Mouse (Mus musculus) heart, embryonic 12.5 days (tissue): Measurements from ENCODE around the gene Mpnd. TPM values are rescaled to one million over a fixed set of nuclear protein-coding genes. Genes with fewer than 3 reads are reported as not detected.
A peak's percentile ranks its signal among the peaks of the same experiment; 100 is the strongest.

ENCODE experiments used
- ATAC-seq: fragments of 200-750 bp; cut with Nextera tagmentation; 2 replicates; pipeline ENCODE4 v1.8.0; 2017; ENCODE audit warnings: moderate TSS enrichment, moderate library complexity; ENCODE audit not compliant: insufficient number of reproducible peaks, low FRiP score
- H3K27ac ChIP-seq: fragments of 300-500 bp; sonication (generic); 2 replicates; pipeline ENCODE4 v1.5.1; 2016; ENCODE audit warnings: mild to moderate bottlenecking, moderate library complexity; ENCODE audit not compliant: poor library complexity, severe bottlenecking
- H3K27me3 ChIP-seq: fragments of 300-500 bp; sonication (generic); replicated peaks from 2 replicates; pipeline ENCODE4 v1.6.1; 2016; ENCODE audit warnings: mild to moderate bottlenecking, moderate library complexity
- H3K36me3 ChIP-seq: fragments of 300-500 bp; sonication (generic); 2 replicates; pipeline ENCODE4 v1.6.1; 2016; ENCODE audit warnings: mild to moderate bottlenecking, moderate library complexity
- H3K4me1 ChIP-seq: fragments of 300-500 bp; sonication (generic); replicated peaks from 2 replicates; pipeline ENCODE4 v1.6.1; 2016; ENCODE audit warnings: mild to moderate bottlenecking
- H3K4me2 ChIP-seq: fragments of 300-500 bp; sonication (generic); 2 replicates; pipeline ENCODE4 v1.6.1; 2016; ENCODE audit warnings: mild to moderate bottlenecking, moderate library complexity
- H3K4me3 ChIP-seq: fragments of 300-500 bp; sonication (generic); 2 replicates; pipeline ENCODE4 v1.5.1; 2016; ENCODE audit warnings: mild to moderate bottlenecking
- H3K9ac ChIP-seq: fragments of 300-500 bp; sonication (generic); 2 replicates; pipeline ENCODE4 v1.6.1; 2016; ENCODE audit warnings: mild to moderate bottlenecking, moderate library complexity
- H3K9me3 ChIP-seq: fragments of 300-500 bp; sonication (generic); replicated peaks from 2 replicates; pipeline ENCODE4 v1.6.1; 2016; ENCODE audit warnings: mild to moderate bottlenecking, moderate library complexity
- WGBS: fragments of 180-500 bp; shearing (Covaris S2); methylation state at CpG from one replicate; pipeline ENCODE4 v1.1.7; 2016; 5-methylcytosine and 5-hydroxymethylcytosine counted together
- polyA plus RNA-seq: library from polyadenylated mRNA; unstranded; fragments of >200 nt; fragmentation: Nextera tagmentation; extraction: Ambion mirVana; gene quantifications from 2 replicates; pipeline ENCODE4 v1.2.1, GENCODE M21; 2016

Gene Mpnd
- polyA plus RNA-seq, 1 experiment from 2014 or later = 75.4 TPM

DNA sequence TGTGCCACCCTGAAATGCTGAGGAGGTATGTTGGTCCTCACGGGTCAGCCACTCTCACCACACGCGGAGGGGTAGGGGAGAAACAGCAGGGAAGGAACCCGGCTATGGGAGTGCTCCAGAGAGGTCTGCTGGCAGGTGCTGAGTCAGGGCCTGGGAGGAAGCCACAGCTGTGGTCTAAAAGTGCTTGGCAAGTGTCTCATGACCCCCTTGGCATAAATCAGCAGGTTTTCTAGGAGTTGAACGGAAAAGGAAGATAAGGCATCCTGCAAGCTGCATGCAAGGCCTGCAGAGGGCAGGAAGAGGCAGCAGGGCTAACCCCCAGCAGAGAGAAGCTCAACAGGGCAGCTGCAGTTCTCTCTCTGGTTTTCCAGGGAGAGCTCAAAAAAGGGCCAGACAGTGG lies 25.4 kb downstream of the Mpnd start:
- H3K4me2 ChIP-seq = no peak overlapping the region
- peak overlapping the region; percentile 20; the same call in 1 of the 2 replicates for H3K9ac ChIP-seq
- peaks cover 84% of the 10 kb centered on the region for H3K4me1 ChIP-seq
- no peaks in the 10 kb centered on the region for H3K9me3 ChIP-seq
- WGBS = 41% methylated on average over 5 of the region's 5 CpGs
- H3K27me3 ChIP-seq = no peaks in the 10 kb centered on the region
- no peak overlapping the region for H3K4me3 ChIP-seq
- H3K36me3 ChIP-seq = peaks cover 44% of the 10 kb centered on the region
- peak; percentile 34; the same call in 1 of the 2 replicates for ATAC-seq
- H3K27ac ChIP-seq = no peak overlapping the region

DNA sequence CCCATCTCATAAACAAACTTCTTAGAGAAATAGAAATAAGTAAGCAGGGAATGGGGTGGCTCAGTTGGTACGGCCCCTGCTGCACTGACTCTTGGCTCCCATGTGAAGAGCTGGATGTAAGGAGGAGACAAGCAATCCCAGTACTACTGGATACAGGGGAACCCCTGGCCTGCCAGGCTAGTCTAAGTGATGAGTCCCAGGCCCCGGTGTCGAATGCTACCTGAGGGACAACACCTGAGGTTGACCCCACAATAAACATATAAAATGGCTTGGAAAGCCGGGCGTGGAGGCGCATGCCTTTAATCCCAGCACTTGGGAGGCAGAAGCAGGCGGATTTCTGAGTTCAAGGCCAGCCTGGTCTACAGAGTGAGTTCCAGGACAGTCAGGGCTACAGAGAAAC lies 25.9 kb downstream of the Mpnd start:
- Histone ChIP-seq H3K36me3 (peaks cover 44% of the 10 kb centered on the region), H3K9ac (no peak overlapping the region), H3K9me3 (no peaks in the 10 kb centered on the region), H3K4me3 (no peak overlapping the region), H3K27ac (no peak overlapping the region), H3K4me1 (peaks cover 78% of the 10 kb centered on the region), H3K27me3 (no peaks in the 10 kb centered on the region), H3K4me2 (no peak overlapping the region)
- no peak for ATAC-seq
- 85% methylated on average over 7 of the region's 7 CpGs for WGBS

DNA sequence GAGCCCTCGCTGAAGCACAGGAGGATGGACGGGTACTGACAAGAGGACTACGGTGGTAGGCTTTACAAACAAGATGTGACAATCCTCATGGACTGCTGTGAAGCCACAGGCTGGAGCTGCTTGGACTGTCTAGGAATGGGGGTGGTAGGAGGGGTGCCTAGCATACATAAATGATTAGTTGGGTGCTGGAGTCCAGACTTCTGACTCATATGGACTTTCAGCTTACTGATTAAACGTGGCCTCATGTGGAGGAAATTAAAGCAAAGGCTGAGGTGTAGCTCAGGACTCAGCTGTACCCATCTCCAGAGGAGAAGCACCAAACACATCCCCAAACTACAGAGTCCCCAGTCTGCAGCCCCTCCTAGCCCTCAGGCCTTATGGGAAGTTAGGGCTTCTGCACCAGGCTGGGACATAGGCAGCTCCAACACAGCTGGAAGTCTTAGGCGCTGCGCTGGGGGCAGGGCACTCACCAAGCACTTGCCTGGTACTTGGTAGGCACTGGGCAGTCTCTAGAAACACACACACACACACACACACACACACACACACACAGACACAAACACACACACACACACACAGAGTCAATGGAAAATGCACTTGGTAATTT lies 26.7 kb downstream of the Mpnd start:
- Histone ChIP-seq H3K9ac (peak overlapping the region; percentile 26; the same call in 1 of the 2 replicates), H3K4me2 (no peak overlapping the region), H3K9me3 (no peaks in the 10 kb centered on the region), H3K36me3 (peaks cover 43% of the 10 kb centered on the region), H3K27ac (no peak overlapping the region), H3K4me1 (peaks cover 70% of the 10 kb centered on the region), H3K4me3 (no peak overlapping the region), H3K27me3 (no peaks in the 10 kb centered on the region)
- 73% methylated on average over 6 of the region's 6 CpGs for WGBS
- no peak for ATAC-seq

DNA sequence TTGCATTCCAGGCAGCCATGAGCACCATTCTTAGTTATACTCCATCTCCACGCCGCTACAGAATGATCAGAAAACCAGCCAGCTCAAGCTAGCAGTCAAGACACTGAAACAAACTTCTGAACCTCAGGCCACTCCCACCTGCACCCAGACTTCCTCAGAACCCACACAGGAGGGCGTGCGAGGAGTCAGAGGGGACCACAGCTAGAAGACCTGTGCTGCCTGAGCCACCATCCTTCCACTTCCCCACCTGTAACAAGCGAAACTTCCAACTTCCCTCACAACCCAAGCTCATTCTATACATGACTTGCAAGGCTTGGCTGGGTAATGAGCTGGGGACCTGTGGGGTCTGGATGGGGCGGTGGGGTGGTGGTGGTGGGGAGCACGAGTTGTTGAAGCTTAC lies 27.3 kb downstream of the Mpnd start:
- Histone ChIP-seq H3K27me3 (no peaks in the 10 kb centered on the region), H3K4me1 (peaks cover 64% of the 10 kb centered on the region), H3K4me3 (no peak overlapping the region), H3K36me3 (peaks cover 37% of the 10 kb centered on the region), H3K4me2 (no peak overlapping the region), H3K9ac (no peak overlapping the region), H3K27ac (no peak overlapping the region), H3K9me3 (no peaks in the 10 kb centered on the region)
- ATAC-seq = no peak
- 75% methylated on average over 7 of the region's 7 CpGs for WGBS

DNA sequence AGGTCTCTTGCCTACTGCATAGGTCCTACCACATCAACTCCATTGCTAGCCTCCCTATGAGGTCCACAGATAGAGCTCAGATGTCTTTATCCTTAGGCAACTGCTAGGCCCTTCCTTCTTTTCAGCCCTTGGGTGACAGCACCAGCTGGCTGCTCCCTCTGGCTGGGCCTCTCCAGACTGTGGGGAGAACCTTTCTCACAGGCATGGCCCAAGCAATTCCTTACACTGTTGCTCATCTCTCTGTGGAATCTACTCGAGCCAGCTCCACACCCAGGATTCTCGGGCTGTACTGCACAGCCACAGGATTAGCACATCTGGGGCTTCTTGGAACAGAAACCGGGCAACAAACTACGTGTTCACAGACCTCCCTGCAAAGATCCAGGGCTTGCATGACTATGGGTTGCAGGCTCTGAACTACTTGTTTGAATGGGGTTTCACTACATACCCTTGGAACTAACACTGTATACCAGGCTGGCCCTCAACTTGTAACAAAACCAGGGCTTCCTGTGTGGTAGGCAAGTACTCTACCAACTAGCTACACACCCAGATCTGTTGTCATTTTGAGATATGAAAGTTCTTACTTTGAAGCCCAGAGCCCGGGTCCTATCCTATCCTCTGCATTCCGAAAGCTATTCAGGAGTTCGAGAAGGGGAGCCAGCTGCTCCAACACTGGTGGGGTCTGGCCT lies 28.7 kb downstream of the Mpnd start:
- Histone ChIP-seq H3K36me3 (peaks cover 27% of the 10 kb centered on the region), H3K27me3 (no peaks in the 10 kb centered on the region), H3K4me1 (peaks cover 54% of the 10 kb centered on the region), H3K9ac (peak overlapping the region; percentile 65), H3K27ac (no peak overlapping the region), H3K4me3 (no peak overlapping the region), H3K9me3 (no peaks in the 10 kb centered on the region), H3K4me2 (peak overlapping the region; percentile 72; the same call in 1 of the 2 replicates)
- ATAC-seq = no peak
- WGBS = 81% methylated on average over 7 of the region's 7 CpGs

DNA sequence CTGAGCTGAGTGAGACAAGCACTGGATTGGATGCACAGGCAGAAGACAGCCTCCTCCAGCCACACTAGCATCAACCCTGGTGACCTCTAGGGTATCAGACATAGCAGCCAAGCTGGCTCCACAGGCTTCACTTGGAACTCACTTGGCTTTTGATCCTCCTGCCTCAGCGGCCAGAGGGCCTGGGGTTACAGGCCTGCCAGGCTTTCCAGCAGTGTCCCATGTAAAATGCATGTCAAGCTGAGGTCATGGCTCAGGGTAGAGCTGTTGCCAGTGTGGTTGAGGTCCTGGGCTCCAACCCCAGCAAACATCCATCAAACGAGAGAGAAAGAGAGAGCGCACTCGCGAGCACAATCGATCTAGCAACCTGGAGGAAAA lies 29.2 kb downstream of the Mpnd start:
- no peaks in the 10 kb centered on the region for H3K9me3 ChIP-seq
- H3K27me3 ChIP-seq = no peaks in the 10 kb centered on the region
- H3K9ac ChIP-seq = peak overlapping the region; percentile 65
- no peak overlapping the region for H3K27ac ChIP-seq
- peak overlapping the region; percentile 88 for H3K4me3 ChIP-seq
- H3K4me2 ChIP-seq = peak overlapping the region; percentile 72
- 84% methylated on average over 6 of the region's 6 CpGs for WGBS
- peaks cover 54% of the 10 kb centered on the region for H3K4me1 ChIP-seq
- peaks cover 23% of the 10 kb centered on the region for H3K36me3 ChIP-seq
- no peak for ATAC-seq

DNA sequence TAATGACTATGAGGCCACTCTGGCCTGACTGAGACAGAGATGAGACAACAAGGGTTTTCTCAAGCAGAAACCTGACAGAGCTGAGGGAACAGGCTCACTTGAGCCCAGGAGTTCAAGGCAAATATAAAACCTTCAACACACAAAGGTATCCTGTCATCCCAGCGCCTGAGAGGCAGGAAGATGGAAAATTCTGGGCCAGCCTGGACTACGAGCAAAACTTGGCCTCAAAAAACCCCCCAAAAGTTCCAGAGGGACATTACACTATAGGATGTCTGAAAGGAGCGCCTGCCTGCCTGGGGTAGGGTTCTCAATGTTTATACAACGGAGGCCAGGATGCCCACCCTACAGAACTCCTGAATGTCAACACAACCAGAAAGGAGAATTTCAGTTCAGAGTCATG lies 29.7 kb downstream of the Mpnd start:
- Histone ChIP-seq H3K9me3 (no peaks in the 10 kb centered on the region), H3K9ac (peak overlapping the region; percentile 65), H3K4me2 (peak overlapping the region; percentile 72), H3K27ac (no peak overlapping the region), H3K36me3 (peaks cover 21% of the 10 kb centered on the region), H3K4me1 (peaks cover 53% of the 10 kb centered on the region), H3K27me3 (no peaks in the 10 kb centered on the region), H3K4me3 (peak overlapping the region; percentile 88)
- ATAC-seq = no peak
- 72% methylated on average over 4 of the region's 4 CpGs for WGBS

DNA sequence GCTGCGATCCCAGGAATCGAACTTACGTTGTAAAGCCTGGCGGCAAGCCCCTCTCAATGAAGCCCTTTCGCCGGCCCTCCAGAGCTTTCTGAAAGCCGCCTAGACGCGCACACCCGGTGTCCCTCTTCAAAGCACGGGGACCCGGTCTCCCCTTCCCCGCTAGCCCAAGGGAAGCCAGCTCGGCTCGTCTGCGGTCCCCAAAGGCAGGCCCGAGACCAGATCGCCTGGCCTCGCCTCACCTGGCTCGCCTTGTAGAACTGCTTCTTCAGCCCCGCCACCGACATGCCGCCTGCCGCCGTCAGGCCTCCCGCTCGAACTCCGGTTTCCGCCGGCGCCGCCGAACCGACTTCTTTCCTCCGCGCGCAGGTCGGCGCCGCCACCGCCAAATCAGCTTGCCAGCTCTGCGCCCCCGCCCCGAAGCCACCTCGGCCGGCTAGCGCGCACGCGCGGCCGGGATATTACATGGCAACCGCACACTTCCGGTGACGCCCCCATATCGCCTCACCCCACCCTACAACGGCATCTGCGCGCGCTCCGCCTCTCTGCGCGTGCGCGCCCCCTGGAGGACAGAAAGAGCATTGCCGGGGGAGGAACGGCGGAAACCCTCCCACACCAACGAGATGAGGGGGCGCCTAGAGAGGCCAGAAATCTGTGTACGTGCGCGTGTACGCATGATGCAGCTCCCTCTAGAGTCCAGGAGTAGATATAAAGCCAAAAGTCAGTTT lies 30.8 kb downstream of the Mpnd start, which contains the start of gene Sh3gl1:
Gene Sh3gl1, minus strand, starts transcription at position 460 of the 725 bp plus-strand sequence.
- Histone ChIP-seq H3K9ac (peak within 1 kb of the TSS; percentile 94), H3K4me3 (peak within 1 kb of the TSS; percentile 88), H3K4me1 (peaks cover 49% of the 10 kb centered on the region), H3K27ac (peak within 1 kb of the TSS; percentile 79), H3K27me3 (no peaks in the 10 kb centered on the region), H3K9me3 (no peaks in the 10 kb centered on the region), H3K4me2 (peak within 1 kb of the TSS; percentile 72), H3K36me3 (peaks cover 18% of the 10 kb centered on the region)
- ATAC-seq = peak; percentile 93
- under 1% methylated on average over 74 of the region's 74 CpGs for WGBS

DNA sequence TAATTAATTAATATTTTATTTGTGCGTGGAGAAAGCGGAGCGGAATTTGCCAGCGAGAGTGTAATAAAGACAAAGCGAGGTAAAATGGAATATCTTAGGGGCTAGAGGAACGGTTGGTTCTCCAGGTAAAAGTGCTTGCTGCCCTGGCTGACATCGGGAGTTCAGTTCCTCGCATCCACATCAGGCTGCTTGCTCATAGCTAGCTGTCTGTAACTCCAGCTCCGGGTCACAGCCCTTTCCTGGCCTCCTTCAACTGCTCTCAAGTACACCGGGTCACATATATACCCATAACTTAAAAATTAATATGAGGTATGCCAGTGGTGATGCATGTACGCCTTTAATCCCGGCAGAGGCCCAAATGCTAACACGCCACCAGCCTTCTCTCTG lies 31.4 kb downstream of the Mpnd start:
- H3K4me2 ChIP-seq = peak overlapping the region; percentile 72
- H3K36me3 ChIP-seq = peaks cover 18% of the 10 kb centered on the region
- no peak for ATAC-seq
- no peak overlapping the region; the same call in 1 of the 2 replicates for H3K9ac ChIP-seq
- peak overlapping the region; percentile 88 for H3K4me3 ChIP-seq
- peaks cover 48% of the 10 kb centered on the region for H3K4me1 ChIP-seq
- 37% methylated on average over 13 of the region's 13 CpGs for WGBS
- no peaks in the 10 kb centered on the region for H3K9me3 ChIP-seq
- no peaks in the 10 kb centered on the region for H3K27me3 ChIP-seq
- H3K27ac ChIP-seq = no peak overlapping the region

DNA sequence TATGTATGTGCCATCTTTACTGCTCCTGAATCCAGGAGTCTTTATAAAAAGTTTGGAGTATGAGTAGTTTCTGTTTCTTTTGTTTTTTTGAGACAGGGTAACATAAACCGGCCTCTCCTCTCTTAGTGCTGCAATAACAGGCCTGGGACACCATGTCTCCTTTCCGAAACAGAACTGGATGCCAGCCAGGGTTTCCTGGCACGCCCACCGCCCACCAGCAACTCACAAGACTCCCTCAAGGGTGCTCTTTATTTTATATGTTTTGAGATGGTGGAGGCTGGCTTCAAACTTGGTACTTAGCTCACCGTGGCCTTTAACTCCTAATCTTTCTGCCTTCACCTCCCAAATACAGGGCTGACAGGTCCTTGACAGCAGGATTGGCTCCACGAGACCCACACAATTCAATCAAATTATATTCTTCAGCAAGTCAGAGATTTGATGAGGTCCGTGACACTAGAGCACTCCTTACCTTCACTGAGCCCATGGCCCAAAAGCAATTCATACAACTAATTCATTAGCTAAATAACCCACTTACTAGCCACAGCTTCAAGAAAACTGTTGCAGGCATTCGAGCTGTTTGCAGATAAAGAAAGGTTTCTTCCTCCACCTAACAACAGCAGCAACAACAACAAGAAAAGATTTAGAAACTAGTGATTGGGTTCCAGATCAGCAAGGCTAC lies 33.2 kb downstream of the Mpnd start:
- no peak overlapping the region for H3K27ac ChIP-seq
- H3K36me3 ChIP-seq = peaks cover 14% of the 10 kb centered on the region
- no peak overlapping the region for H3K9ac ChIP-seq
- peaks cover 31% of the 10 kb centered on the region for H3K4me1 ChIP-seq
- H3K4me2 ChIP-seq = no peak overlapping the region
- no peak overlapping the region for H3K4me3 ChIP-seq
- 76% methylated on average over 8 of the region's 8 CpGs for WGBS
- H3K27me3 ChIP-seq = no peaks in the 10 kb centered on the region
- H3K9me3 ChIP-seq = no peaks in the 10 kb centered on the region
- no peak for ATAC-seq

DNA sequence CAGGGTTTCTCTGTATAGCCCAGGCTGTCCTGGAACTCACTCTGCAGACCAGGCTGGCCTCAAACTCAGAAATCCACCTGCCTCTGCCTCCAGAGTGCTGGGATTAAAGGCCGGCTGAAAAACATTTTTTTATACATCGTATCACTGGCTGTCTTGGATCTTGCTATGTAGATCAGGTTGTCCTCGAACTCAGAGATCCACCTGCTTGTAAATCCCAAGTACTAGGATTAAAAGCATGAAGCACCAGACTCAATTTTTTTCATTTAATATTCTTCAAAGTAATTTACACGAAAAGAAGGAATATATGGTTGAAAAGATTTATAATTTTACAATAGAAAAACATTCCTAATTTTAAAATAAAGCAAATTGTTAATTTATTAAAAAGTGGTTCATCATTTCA lies 33.8 kb downstream of the Mpnd start:
- Histone ChIP-seq H3K36me3 (peaks cover 14% of the 10 kb centered on the region), H3K9ac (no peak overlapping the region), H3K9me3 (no peaks in the 10 kb centered on the region), H3K4me1 (peaks cover 25% of the 10 kb centered on the region), H3K27ac (no peak overlapping the region), H3K4me3 (no peak overlapping the region), H3K27me3 (no peaks in the 10 kb centered on the region), H3K4me2 (peak overlapping the region; percentile 90)
- 74% methylated on average over 4 of the region's 4 CpGs for WGBS
- ATAC-seq = no peak
